Mouse (Mus musculus) forebrain, embryonic 16.5 days (tissue): ENCODE results near the gene Zfhx3. TPM values are rescaled to one million over a fixed set of nuclear protein-coding genes. Genes with fewer than 3 reads are reported as not detected.
"Not testable (repeated sequence)": the region's sequence is repeated elsewhere in the genome, so short reads cannot be mapped to it uniquely, and the experiment has no call there.

Experiments used
- ATAC-seq: fragments of 200-750 bp; cut with Nextera tagmentation; 2 replicates; pipeline ENCODE4 v1.8.0; 2017; ENCODE audit warnings: mild to moderate bottlenecking, moderate library complexity
- H3K27ac ChIP-seq: fragments of 300-500 bp; sonication (generic); 2 replicates; pipeline ENCODE4 v1.5.1; 2014; ENCODE audit warnings: low read length, control low read depth
- H3K27me3 ChIP-seq: fragments of 300-500 bp; sonication (generic); replicated peaks from 2 replicates; pipeline ENCODE4 v1.6.1; 2014; ENCODE audit warnings: low read length; ENCODE audit not compliant: control insufficient read depth, insufficient read depth
- H3K36me3 ChIP-seq: fragments of 300-500 bp; sonication (generic); 2 replicates; pipeline ENCODE4 v1.6.1; 2014; ENCODE audit not compliant: control insufficient read depth, insufficient read depth
- H3K4me1 ChIP-seq: fragments of 300-500 bp; sonication (generic); replicated peaks from 2 replicates; pipeline ENCODE4 v1.6.1; 2014; ENCODE audit warnings: low read length; ENCODE audit not compliant: control insufficient read depth, insufficient read depth
- H3K4me2 ChIP-seq: fragments of 300-500 bp; sonication (generic); 2 replicates; pipeline ENCODE4 v1.6.1; 2014; ENCODE audit warnings: mild to moderate bottlenecking, low read length, control low read depth
- H3K4me3 ChIP-seq: fragments of 300-500 bp; sonication (generic); replicated peaks from 2 replicates; pipeline ENCODE4 v1.5.1; 2014; ENCODE audit warnings: mild to moderate bottlenecking, low read length, control low read depth
- H3K9ac ChIP-seq: fragments of 300-500 bp; sonication (generic); replicated peaks from 2 replicates; pipeline ENCODE4 v1.6.1; 2014; ENCODE audit warnings: low read depth, low read length, control low read depth
- H3K9me3 ChIP-seq: fragments of 300-500 bp; sonication (generic); 2 replicates; pipeline ENCODE4 v1.6.1; 2016; ENCODE audit warnings: low read length; ENCODE audit not compliant: control insufficient read depth
- WGBS: fragments of 180-500 bp; shearing (Covaris S2); extraction: QIAGEN DNeasy Blood & Tissue Kit; methylation state at CpG from one replicate; pipeline ENCODE4 v1.1.7; 2014; 5-methylcytosine and 5-hydroxymethylcytosine counted together
- polyA plus RNA-seq: library from polyadenylated mRNA; unstranded; fragments of >200 nt; fragmentation: Nextera tagmentation; extraction: Ambion mirVana; gene quantifications from 2 replicates; pipeline ENCODE4 v1.2.1, GENCODE M21; 2015

The Zfhx3 gene
- polyA plus RNA-seq: 8.7 and 14.6 TPM in 2 replicates

DNA sequence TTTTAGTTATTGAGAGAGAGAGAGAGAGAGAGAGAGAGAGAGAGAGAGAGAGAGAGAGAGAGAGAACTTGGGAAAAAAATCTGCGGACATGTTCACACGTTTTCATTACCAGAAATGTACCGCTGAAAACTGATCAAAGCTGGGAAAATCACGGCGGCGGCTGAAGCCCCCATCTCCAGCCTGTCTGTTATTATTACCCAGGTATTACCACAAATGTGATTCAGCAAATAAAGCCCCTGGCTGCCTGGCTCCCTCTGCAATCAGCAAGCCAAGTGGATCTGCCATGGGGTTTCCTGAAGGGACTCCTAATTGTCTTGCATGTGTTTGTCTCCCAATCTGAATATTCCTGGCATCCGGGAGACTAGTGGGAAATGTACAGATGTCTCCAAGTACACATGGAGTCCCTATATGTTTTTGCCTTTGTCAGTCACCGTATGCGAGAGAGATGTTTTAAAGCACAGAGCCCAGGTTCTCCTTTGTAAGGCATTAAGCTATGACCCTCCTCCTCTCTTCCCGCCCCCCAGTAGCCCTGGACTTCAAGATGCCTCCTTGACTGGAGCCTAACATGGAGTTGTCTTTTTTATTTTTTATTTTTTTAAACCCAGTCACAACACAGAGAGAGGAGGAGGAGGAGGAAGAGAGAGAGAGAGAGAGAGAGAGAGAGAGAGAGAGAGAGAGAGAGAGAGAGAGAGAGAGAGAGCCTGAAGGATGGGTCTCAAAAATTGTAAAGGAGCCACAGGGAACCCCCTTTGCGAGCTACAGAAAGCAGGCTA is at the start of gene Zfhx3:
TSS of gene Zfhx3 (plus strand) at position 723 of the 773 bp plus-strand sequence.
- peak within 1 kb of the TSS; percentile 37 for H3K9ac ChIP-seq
- ATAC-seq: no peak; the same call in 1 of the 2 replicates
- 10% methylated on average over 11 of the region's 11 CpGs for WGBS

DNA sequence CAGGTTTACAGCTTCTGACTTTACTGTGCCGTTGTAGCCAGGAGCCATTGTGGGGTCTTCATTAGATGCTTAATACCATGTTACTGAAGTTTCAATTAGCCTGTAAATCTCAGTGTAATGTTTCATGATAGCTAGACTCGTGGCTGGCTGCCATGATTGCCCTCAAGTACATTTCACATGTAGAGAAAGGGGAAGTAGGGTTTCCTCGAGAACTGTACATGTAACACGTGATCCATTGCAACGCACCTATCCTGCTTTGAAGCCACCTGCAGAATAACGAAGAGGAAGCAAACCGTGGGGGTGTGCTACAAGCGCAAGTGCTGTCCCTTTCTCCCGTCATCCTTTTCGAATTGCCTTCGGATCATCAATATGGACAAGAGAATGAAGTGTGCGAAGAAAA is 23.5 kb upstream of the Zfhx3 start:
- H3K9ac ChIP-seq: no peak overlapping the region
- 87% methylated on average over 12 of the region's 12 CpGs for WGBS
- no peak for ATAC-seq
- no peaks in the 10 kb centered on the region for H3K36me3 ChIP-seq
- no peak overlapping the region for H3K4me2 ChIP-seq
- 0 out of 2 replicates have a peak, but pooled peaks cover 3% of the 10 kb centered on the region for H3K4me1 ChIP-seq
- no peak overlapping the region for H3K4me3 ChIP-seq
- no peak overlapping the region for H3K27ac ChIP-seq
- H3K27me3 ChIP-seq: no peaks in the 10 kb centered on the region
- H3K9me3 ChIP-seq: no peaks in the 10 kb centered on the region

More for the DNA sequence above, at the start of gene Zfhx3:
- Histone ChIP-seq H3K9me3 (no peaks in the 10 kb centered on the region), H3K4me3 (peak within 1 kb of the TSS; percentile 28), H3K36me3 (no peaks in the 10 kb centered on the region), H3K27me3 (peaks cover 4% of the 10 kb centered on the region; the same call in 1 of the 2 replicates), H3K27ac (peak within 1 kb of the TSS; percentile 66), H3K4me1 (peaks cover 36% of the 10 kb centered on the region), H3K4me2 (peak within 1 kb of the TSS; percentile 57)

GRCm38 (mm10) chr8:107926149-107926548 is 16.3 kb upstream of the Zfhx3 start:
- H3K4me3 ChIP-seq: no peak overlapping the region
- 83% methylated on average over 15 of the region's 15 CpGs for WGBS
- ATAC-seq: no peak

DNA sequence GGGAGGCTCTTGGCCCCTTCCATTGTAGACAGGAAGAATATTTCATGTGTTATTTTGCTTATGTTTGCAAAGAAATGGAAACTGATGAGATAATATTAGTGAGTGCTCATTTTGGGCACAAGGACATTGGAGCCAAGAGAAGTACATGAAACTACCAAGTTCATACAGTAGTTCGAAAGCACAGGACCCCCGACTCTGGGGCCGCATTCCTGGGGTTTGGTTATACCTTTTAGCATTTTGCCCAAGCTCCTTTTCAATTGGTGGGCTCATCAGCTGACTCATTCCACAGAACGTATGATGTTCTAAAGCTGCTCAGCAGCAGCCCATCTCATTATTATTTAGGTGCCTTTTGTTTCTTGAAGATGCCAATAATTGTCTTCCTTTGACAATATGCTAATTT is 5.7 kb upstream of the Zfhx3 start:
- Histone ChIP-seq H3K9me3 (no peaks in the 10 kb centered on the region), H3K4me2 (no peak overlapping the region), H3K27me3 (no peaks in the 10 kb centered on the region), H3K36me3 (no peaks in the 10 kb centered on the region), H3K27ac (no peak overlapping the region), H3K9ac (no peak overlapping the region), H3K4me1 (peaks cover 3% of the 10 kb centered on the region), H3K4me3 (no peak overlapping the region)
- WGBS: 90% methylated on average over 4 of the region's 4 CpGs
- no peak for ATAC-seq

More at GRCm38 (mm10) chr8:107926149-107926548, 16.3 kb upstream of the Zfhx3 start:
- no peaks in the 10 kb centered on the region for H3K4me1 ChIP-seq
- H3K27ac ChIP-seq: no peak overlapping the region
- no peaks in the 10 kb centered on the region for H3K27me3 ChIP-seq
- H3K4me2 ChIP-seq: no peak overlapping the region
- H3K9me3 ChIP-seq: no peaks in the 10 kb centered on the region
- no peak overlapping the region for H3K9ac ChIP-seq
- H3K36me3 ChIP-seq: no peaks in the 10 kb centered on the region

GRCm38 (mm10) chr8:107938231-107938630 is 4.2 kb upstream of the Zfhx3 start:
- not testable (repeated sequence) for H3K9me3 ChIP-seq, H3K4me3 ChIP-seq, H3K4me2 ChIP-seq, H3K9ac ChIP-seq, ATAC-seq, H3K36me3 ChIP-seq, H3K27me3 ChIP-seq, H3K27ac ChIP-seq
- WGBS: 94% methylated on average over 5 of the region's 5 CpGs
- peaks cover 18% of the 10 kb centered on the region for H3K4me1 ChIP-seq

- no peak overlapping the region for H3K4me2 ChIP-seq
- no peak overlapping the region for H3K9ac ChIP-seq
- ATAC-seq: no peak
- H3K27me3 ChIP-seq: peaks cover 1% of the 10 kb centered on the region; the same call in 1 of the 2 replicates
- no peaks in the 10 kb centered on the region for H3K9me3 ChIP-seq
- no peaks in the 10 kb centered on the region for H3K36me3 ChIP-seq
- H3K4me3 ChIP-seq: no peak overlapping the region
- peaks cover 31% of the 10 kb centered on the region for H3K4me1 ChIP-seq
- no peak overlapping the region for H3K27ac ChIP-seq
- 71% methylated on average over 8 of the region's 8 CpGs for WGBS
Observed at GRCm38 (mm10) chr8:107940181-107940580, 2.3 kb upstream of the Zfhx3 start.

DNA sequence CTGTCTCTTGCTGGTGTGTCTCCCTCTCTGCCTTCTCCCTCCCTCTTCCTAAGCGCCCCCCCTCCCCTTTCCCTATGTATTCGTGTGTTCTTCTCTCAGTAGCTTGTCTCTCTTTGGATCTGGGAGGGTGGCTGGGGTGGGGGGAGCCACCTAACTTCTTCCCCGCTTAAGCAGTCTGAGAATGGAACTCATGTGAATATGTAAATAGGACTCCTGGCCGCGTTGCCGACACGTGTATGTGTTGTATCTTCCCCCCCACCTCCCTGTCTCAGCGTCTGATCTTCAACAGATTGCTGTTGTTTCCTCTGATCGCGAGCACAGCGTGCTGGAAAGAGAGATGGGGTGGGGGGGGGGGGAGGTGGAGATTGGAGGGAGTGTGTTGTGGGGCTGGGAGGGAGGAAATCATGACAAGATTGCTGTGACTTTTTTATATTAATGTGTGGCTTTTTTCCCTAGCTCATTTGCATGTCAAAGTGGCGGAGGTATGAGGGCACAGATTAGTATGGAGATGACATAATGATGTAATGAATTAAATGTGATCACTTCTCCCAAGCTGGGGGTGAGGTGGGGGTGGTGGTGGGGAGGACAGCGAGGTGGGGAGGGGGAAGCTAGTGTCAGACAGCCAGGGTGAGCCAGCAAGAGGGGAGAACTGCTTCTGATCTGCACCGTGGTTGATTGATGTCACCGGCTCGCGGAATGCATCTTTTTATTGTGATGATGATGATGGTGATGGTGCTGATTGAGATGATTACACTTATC is 487 bp downstream of the Zfhx3 start:
- Histone ChIP-seq H3K4me2 (peak overlapping the region; percentile 57), H3K36me3 (no peaks in the 10 kb centered on the region), H3K4me3 (peak overlapping the region; percentile 28), H3K9ac (peak overlapping the region; percentile 37; the same call in 1 of the 2 replicates), H3K4me1 (peaks cover 36% of the 10 kb centered on the region), H3K27ac (peak overlapping the region; percentile 66), H3K27me3 (peaks cover 4% of the 10 kb centered on the region; the same call in 1 of the 2 replicates), H3K9me3 (no peaks in the 10 kb centered on the region)
- ATAC-seq: peak; percentile 86
- under 1% methylated on average over 17 of the region's 17 CpGs for WGBS

GRCm38 (mm10) chr8:107943550-107944348 is 1.3 kb downstream of the Zfhx3 start:
- Histone ChIP-seq H3K36me3 (no peaks in the 10 kb centered on the region), H3K4me3 (no peak overlapping the region), H3K4me1 (peaks cover 36% of the 10 kb centered on the region), H3K9ac (no peak overlapping the region), H3K27ac (no peak overlapping the region), H3K9me3 (no peaks in the 10 kb centered on the region), H3K4me2 (peak overlapping the region; percentile 57), H3K27me3 (peaks cover 4% of the 10 kb centered on the region; the same call in 1 of the 2 replicates)
- no peak for ATAC-seq
- 4% methylated on average over 10 of the region's 10 CpGs for WGBS
